Mouse (Mus musculus) G1E (cell line): ENCODE data around the gene Lamc1. TPM values are rescaled to one million over a fixed set of nuclear protein-coding genes. Genes with fewer than 3 reads are reported as not detected.

Experiments
- ATAC-seq: 2 replicates; pipeline ENCODE4 v1.8.0; 2016; ENCODE audit warnings: mild to moderate bottlenecking; ENCODE audit not compliant: insufficient number of reproducible peaks, poor library complexity, low FRiP score, severe bottlenecking; ENCODE audit errors: extremely low read depth
- DNase-seq: peaks from one replicate; pipeline ENCODE4 v3.0.0; 2012; ENCODE audit warnings: low spot score
- H3K27me3 ChIP-seq: 2 replicates; pipeline ENCODE4 v1.6.1; 2012; ENCODE audit warnings: mild to moderate bottlenecking, low read length, inconsistent platforms; ENCODE audit not compliant: insufficient read depth
- H3K36me3 ChIP-seq: replicated peaks from 2 replicates; pipeline ENCODE3; 2012; ENCODE audit warnings: mild to moderate bottlenecking, inconsistent platforms
- H3K4me1 ChIP-seq: 2 replicates; pipeline ENCODE4 v1.6.1; 2012; ENCODE audit warnings: low read depth, low read length, inconsistent platforms, mixed read lengths; ENCODE audit not compliant: insufficient read depth
- H3K4me3 ChIP-seq: 2 replicates; pipeline ENCODE4 v1.5.1; 2012; ENCODE audit warnings: low read depth, mild to moderate bottlenecking, inconsistent platforms, low read length, moderate library complexity, mixed read lengths
- H3K9me3 ChIP-seq: replicated peaks from 2 replicates; pipeline ENCODE4 v1.6.1; 2012; ENCODE audit warnings: inconsistent platforms
- CTCF ChIP-seq: IDR thresholded peaks from 2 replicates; pipeline ENCODE4 v1.5.1; 2012; ENCODE audit warnings: low read depth, low read length, inconsistent platforms, mixed read lengths
- GATA1 ChIP-seq: IDR thresholded peaks from 2 replicates; pipeline ENCODE4 v1.6.1; 2012; ENCODE audit warnings: borderline replicate concordance, low read length, inconsistent platforms, mixed read lengths
- GATA2 ChIP-seq: IDR thresholded peaks from 2 replicates; pipeline ENCODE4 v1.6.1; 2012; ENCODE audit warnings: low read depth, low read length, inconsistent platforms, borderline replicate concordance
- POLR2AphosphoS5 ChIP-seq: IDR thresholded peaks from 2 replicates; pipeline ENCODE4 v1.6.1; 2012; ENCODE audit warnings: low read depth, low read length, inconsistent platforms; ENCODE audit not compliant: insufficient replicate concordance
- TAL1 ChIP-seq: conservative IDR thresholded peaks from 2 replicates; pipeline ENCODE4 v1.6.1; 2012; ENCODE audit warnings: low read depth, low read length, inconsistent platforms, mixed read lengths
- polyA plus RNA-seq: library from polyadenylated mRNA; stranded (reverse); fragments of >175 nt; gene quantifications from 2 replicates; pipeline ENCODE4 v1.2.3, GENCODE M21; 2012
- total RNA-seq, 2 experiments: library from RNA; stranded (forward) in 1 of 2; stranded (reverse) in 1 of 2; fragments of 200-1000 nt in 1 of 2; fragments of >200 nt in 1 of 2; fragmentation: Nextera tagmentation in 1 of 2; gene quantifications; 2 replicates each; pipeline ENCODE4 v1.2.3; 2014 to 2017

Gene Lamc1
- total RNA-seq (2014; fragmentation: Nextera tagmentation) (81.0 and 90.6 TPM in 2 replicates), total RNA-seq (2017) (20.1 and 26.1 TPM in 2 replicates), polyA plus RNA-seq (14.0 and 19.0 TPM in 2 replicates)

DNA sequence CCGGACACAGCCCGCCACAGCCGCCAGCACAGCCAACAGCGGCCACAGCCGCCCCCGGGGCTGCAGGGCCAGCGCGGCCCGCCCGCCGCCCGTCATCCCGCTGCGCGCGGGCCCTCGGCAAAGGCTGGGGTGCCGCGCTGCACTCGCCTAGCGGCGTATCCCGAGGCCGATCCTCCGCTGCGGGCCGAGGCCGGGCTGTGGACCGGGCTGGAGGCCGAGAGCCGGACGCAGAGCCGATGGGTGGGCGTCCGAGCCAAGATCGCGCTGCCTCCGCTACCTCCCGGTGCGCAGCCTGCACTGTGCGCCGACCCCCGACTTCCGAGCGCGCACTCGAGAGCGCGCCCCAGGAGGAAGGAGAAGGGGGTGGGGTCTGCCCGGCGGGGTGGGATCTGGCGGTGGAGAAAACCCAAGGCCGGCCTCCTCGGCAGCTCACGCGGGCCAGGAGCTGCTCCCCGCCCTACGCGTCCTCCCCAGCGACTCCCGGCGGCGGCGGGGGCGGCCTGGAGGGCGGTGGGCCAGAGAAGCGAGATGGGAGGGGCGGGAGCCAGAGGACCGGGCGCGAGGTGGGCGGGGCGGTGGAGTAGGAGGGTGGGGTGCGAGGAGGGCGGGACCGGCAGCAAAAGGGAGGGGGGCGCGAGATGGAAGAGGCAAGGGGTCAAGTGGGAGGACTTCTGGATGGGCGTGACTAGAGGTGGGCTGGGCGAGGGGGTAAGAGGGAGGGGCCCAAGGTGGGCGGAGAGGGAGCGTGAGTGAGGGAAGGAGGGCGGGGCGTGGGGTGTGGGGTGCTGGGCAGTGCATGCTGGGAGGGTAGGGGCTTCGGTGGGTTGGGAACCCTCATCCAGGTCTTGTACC is at the start of gene Lamc1:
Lamc1 (minus strand) TSS at position 343 of the 852 bp plus-strand sequence.
- Histone ChIP-seq H3K36me3 (peaks cover 21% of the 10 kb centered on the region), H3K4me3 (peak within 1 kb of the TSS; percentile 94), H3K27me3 (peaks cover 8% of the 10 kb centered on the region; the same call in 1 of the 2 replicates), H3K9me3 (no peaks in the 10 kb centered on the region), H3K4me1 (peaks cover 38% of the 10 kb centered on the region)
- DNase-seq = peak; percentile 86
- TF ChIP-seq GATA2 = no peak
- TF ChIP-seq TAL1 = no peak
- no peak for TF ChIP-seq CTCF
- TF ChIP-seq GATA1 = no peak
- TF ChIP-seq POLR2AphosphoS5 = no peak
- peak; percentile 89 for ATAC-seq

DNA sequence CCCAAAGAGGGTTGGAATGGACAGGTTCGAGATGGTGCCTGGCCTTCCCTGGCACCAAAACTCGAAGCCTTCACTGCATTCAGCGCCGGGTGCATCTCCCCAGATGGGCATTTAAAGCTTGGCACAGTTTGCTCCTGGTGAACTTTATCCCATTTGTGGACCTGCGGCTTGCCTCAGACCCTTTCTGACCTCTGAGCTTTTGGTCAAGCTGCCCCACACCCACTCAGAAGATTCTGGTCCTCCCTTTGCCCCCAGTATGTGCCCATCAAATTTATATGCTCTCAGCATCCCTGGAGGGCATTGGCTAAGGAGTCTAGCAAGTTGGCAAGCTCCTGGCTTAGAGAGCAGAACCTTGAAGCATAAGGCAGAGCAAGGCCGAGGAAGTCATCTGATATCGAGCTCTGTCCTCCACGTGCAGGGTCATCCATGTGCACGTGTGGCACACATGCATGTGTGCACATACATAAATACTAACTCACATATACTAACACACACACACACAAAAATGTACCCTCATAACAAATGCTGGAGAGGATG is 48.2 kb upstream of the Lamc1 start:
- no peak for ATAC-seq
- TF ChIP-seq CTCF = no peak
- TF ChIP-seq GATA2 = no peak
- TF ChIP-seq POLR2AphosphoS5 = no peak
- no peak for TF ChIP-seq GATA1
- no peak for TF ChIP-seq TAL1

DNA sequence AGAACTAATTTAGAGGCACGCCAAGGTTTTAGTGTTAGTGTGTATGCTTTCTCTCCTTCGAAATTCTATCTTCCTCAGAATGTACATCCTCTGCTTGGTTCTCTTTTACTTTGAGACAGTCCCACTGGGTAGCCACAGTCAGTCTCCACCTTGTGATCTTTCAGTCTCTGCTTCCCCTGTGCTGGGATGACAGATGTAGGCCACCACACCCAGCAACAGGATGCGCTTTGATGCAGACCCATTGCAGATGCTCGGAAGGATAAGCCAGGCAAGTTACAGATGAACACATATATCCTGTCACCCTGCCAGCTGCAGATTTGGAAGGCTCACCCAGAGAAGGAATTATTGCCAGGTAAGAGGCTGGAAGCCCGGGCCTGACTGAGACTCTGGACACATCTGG is 47.2 kb upstream of the Lamc1 start:
- DNase-seq = no peak
- no peak overlapping the region for H3K4me3 ChIP-seq
- H3K27me3 ChIP-seq = peaks cover 32% of the 10 kb centered on the region
- no peaks in the 10 kb centered on the region for H3K36me3 ChIP-seq
- no peak for ATAC-seq
- no peaks in the 10 kb centered on the region for H3K9me3 ChIP-seq
- TF ChIP-seq TAL1 = no peak
- TF ChIP-seq POLR2AphosphoS5 = no peak
- no peak for TF ChIP-seq GATA2
- TF ChIP-seq CTCF = no peak
- TF ChIP-seq GATA1 = no peak
- H3K4me1 ChIP-seq = no peaks in the 10 kb centered on the region; the same call in 1 of the 2 replicates

More for the DNA sequence above, 48.2 kb upstream of the Lamc1 start:
- no peak for DNase-seq
- Histone ChIP-seq H3K9me3 (no peaks in the 10 kb centered on the region), H3K27me3 (peaks cover 31% of the 10 kb centered on the region), H3K4me1 (no peaks in the 10 kb centered on the region; the same call in 1 of the 2 replicates), H3K36me3 (no peaks in the 10 kb centered on the region), H3K4me3 (no peak overlapping the region)

DNA sequence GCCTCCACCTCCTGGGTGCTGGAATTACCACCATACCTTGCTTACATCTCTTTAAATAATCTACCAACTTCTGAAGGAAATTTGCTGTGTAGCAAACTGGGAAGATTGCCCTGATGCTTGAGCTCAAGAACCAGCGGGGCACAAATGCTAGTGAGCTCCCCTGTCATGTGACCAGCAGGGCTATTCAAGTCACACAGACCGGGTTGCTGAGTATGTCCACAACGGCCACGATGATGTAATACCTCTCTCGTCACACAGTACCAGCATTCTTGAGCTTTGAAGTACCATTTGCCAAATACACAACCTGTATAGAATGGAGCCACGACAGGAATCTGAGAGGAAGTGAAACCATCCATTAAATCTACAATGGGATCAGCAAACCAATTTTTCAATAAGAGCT is 46.0 kb upstream of the Lamc1 start:
- no peaks in the 10 kb centered on the region; the same call in 1 of the 2 replicates for H3K4me1 ChIP-seq
- no peak for DNase-seq
- no peak for ATAC-seq
- TF ChIP-seq CTCF = no peak
- no peak for TF ChIP-seq POLR2AphosphoS5
- TF ChIP-seq TAL1 = no peak
- TF ChIP-seq GATA2 = no peak
- TF ChIP-seq GATA1 = no peak
- H3K9me3 ChIP-seq = no peaks in the 10 kb centered on the region
- peaks cover 37% of the 10 kb centered on the region for H3K27me3 ChIP-seq
- H3K4me3 ChIP-seq = no peak overlapping the region
- no peaks in the 10 kb centered on the region for H3K36me3 ChIP-seq

DNA sequence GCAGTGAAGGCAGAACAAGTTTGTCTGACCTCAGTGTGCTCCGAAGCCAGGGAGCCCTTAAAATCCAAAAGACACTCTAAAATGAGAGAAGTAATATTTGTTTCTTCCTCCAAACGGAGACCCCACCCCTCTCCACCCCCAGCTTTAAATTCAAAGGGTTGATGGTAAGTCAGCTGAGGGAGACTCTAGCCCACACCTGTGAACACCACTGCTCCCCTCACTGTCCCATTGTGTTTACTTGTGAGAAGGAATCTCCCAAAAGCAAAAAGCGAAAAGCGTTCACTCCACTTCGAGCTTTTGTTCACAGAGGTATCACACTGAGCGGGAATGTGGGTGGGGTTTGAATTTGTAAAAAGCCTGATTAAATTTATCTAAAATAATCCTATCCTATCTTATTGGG is 43.9 kb upstream of the Lamc1 start:
- ATAC-seq (no peak), DNase-seq (no peak)
- H3K4me1 ChIP-seq = no peaks in the 10 kb centered on the region
- H3K4me3 ChIP-seq = no peak overlapping the region
- H3K36me3 ChIP-seq = no peaks in the 10 kb centered on the region
- H3K27me3 ChIP-seq = peaks cover 44% of the 10 kb centered on the region
- TF ChIP-seq POLR2AphosphoS5 (no peak), TAL1 (no peak)
- H3K9me3 ChIP-seq = no peaks in the 10 kb centered on the region

DNA sequence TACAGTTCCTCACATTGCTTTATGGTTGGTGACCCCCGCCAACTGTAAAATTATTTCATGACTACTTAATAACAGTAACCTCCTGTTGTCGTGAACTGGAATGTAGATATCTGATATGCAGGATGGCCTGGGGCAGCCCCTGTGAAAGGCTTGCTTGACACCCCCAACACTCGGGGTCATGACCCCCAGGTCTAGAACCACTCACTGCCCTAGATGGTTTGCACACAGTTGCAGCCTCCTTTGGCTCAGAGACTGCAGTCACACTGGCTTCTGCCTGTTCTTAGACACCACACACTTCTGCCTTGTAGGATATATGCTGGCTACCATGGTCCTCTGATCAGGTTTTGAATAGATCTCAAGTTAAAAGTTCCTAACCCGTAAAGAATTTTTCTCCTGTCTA is 41.5 kb upstream of the Lamc1 start:
- H3K27me3 ChIP-seq = peaks cover 35% of the 10 kb centered on the region

More for the DNA sequence above, 41.5 kb upstream of the Lamc1 start:
- DNase-seq = no peak
- Histone ChIP-seq H3K4me3 (no peak overlapping the region), H3K9me3 (no peaks in the 10 kb centered on the region), H3K4me1 (no peaks in the 10 kb centered on the region), H3K36me3 (no peaks in the 10 kb centered on the region)
- no peak for ATAC-seq
- TF ChIP-seq CTCF = no peak
- no peak for TF ChIP-seq POLR2AphosphoS5
- no peak for TF ChIP-seq TAL1
- TF ChIP-seq GATA1 = no peak
- TF ChIP-seq GATA2 = no peak
